Mouse (Mus musculus): ENCODE data around the gene Akap5.

Akap5 gene

DNA sequence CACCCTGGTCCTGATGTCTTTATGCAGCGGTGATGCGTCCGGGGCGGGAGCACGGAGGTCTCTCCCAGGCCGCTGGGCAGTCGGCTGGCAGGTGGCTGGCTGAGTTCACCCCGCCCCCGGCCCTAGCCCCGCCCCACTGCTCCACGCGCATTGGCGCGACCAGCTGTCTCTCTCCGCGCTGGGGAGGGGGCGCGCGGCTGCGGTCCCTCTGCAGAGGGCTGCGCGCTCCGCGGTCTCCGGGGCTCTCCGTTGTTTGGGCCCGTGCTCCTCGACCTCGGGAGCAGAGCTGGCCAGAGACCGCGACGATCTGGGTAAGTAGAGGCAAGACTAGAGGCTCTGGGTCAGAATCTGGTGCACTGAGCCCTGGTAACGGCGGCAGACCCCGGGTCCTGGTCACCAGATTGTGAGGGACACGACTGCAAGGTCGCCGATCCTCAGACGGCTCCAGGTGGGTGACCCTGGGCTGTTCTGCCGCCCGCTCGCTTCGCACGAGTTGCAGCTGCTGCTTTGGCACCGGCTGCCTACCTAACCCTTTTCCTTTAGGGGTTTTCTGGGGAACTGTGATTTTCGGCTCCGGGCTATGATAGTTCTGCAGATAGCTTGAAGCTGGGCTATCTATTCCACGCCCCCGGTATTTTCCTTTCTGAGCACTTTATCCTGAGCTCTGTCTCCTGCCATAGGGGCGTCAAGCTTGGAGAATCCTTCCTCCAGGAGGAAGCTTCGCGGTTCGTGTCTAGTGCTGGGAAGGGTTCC, at the start of gene Akap5:
Akap5 (plus strand) TSS at position 213 of the 753 bp plus-strand sequence.
- DNase-seq = peak; percentile 65

DNA sequence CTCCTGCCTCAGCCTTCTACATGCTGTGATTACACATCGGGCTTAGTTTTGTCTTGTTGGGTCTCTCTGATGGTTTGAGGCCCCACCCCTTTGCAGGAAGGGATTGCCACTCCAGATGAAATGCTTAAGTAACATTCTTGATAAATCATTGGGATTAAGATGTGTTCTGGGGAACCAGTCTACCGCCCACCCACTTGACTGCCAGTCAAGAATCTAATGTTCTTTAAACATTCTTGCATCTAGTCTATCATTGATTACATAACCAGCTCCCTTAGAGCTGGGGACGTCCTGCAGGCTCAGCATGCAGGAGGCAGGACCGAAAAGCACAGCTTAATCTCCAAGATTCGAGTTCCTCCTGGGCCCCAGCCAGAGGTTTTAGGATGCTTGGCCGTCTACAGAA, 46.5 kb upstream of the Akap5 start:
- DNase-seq = no peak

- DNase-seq = no peak
Observed at GRCm38 (mm10) chr12:76280556-76280955, 44.1 kb upstream of the Akap5 start.

- no peak for DNase-seq
Observed at GRCm38 (mm10) chr12:76281111-76281660, 43.5 kb upstream of the Akap5 start.

GRCm38 (mm10) chr12:76282132-76282531, 42.6 kb upstream of the Akap5 start:
- DNase-seq = no peak

- DNase-seq = no peak
Observed at GRCm38 (mm10) chr12:76282532-76283173, 42.0 kb upstream of the Akap5 start.

DNA sequence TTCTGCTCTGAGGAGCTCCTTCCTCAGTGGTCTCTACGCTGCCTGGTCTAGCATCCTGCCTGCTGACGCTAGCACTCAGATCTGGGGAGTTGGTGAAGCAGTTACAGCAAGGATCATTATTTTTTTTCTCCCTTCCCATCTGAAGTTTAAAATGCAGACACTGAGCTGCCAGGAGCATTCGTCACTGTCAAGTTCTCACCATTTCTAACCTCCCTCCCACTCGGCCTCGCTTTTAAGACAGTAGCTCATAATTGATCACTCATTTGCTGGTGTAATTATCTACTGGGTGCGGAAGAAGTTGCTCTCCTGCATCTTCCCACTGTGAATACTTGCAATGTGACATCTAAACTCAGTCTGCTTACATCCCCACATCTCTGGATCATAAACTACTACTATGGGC, 39.3 kb upstream of the Akap5 start:
- no peak for DNase-seq

- DNase-seq = no peak
Observed at GRCm38 (mm10) chr12:76287986-76288385, 36.7 kb upstream of the Akap5 start.

DNA sequence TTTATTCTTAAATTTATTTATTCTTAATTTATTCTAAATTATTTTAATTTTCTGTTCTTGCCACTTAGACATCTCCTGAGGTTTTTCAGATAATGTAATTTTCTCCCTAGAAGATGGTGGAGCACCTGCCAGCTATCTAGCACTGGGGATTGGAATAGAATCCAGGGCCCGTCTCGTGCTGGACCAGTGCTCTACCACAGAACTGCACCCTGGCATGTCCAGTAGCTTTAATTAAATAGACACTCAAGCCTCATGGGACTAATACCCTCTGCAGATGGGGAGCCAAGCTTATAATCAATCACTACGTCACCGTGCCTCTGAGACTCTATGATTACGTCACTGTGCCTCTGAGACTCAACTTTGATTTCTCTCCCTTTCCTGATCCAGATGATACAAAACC, 36.2 kb upstream of the Akap5 start:
- DNase-seq = no peak

DNA sequence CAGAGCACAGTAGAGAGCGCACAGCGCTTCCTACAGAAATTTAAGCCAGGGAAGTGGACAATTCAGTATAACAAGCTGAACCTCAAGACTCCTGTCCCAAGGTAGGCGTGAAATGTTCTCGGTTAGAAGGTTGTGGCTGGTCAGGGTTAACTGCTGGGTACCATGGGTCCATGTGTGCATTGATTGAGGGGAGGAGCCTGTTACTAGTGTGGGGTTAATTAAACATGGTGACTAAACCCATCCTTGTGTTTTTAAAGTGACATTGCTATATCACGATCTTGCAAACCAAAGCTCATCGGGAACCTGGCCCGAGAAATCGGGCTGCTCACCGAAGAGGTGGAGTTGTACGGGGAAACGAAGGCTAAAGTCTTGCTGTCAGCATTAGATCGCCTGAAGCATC, 35.3 kb upstream of the Akap5 start:
- DNase-seq = no peak

DNA sequence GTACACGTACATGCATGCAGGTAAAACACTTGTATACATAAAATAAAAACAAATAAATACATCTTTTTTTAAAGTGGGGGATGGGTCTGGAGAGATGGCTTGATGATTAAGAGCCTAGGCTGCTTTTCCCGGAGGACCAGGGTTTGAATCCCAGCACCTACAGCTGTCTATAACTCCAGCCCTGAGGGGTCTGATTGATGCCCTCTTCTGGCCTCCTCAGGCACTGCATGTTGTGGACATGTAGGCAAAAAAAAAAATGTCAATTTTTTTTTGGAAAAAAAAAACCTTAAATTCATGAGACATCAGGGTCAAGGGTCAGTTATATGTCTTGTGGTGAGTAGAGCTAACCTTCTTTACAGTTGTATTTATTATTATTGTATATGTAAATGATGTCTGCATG, 34.4 kb upstream of the Akap5 start:
- DNase-seq = no peak

- peak; percentile 84 for DNase-seq
Observed at GRCm38 (mm10) chr12:76293192-76293591, 31.5 kb upstream of the Akap5 start.

- no peak for DNase-seq
Observed at GRCm38 (mm10) chr12:76297830-76298229, 26.9 kb upstream of the Akap5 start.

DNA sequence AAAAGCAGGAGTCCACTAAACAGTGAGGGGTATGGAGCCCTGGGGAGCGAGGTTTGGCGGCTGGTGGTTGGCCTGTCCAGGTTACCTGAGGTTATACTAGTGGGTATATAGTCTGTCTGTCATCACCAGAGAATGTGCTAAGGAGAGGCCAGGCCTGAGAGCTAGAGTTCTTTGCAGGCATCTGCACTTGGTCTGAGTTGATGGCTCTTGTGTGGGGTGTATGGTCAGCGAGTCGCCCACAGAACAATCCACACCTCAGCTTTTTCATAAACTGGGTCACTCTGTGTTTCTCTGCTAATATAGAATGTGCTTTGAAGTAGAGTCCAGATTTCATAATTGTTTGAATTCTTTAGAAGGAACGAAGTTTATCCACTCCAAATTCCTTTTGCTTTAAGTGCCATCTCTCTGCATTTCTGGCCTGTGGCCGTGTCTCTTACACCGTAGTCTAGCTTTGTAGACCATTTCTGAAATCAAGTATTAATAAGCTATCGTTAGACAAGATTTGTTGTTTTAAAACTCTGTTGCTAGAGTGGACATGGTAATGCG, 25.3 kb upstream of the Akap5 start:
- peak; percentile 33 for DNase-seq

GRCm38 (mm10) chr12:76300367-76300766, 24.3 kb upstream of the Akap5 start:
- DNase-seq = no peak

- peak; percentile 49 for DNase-seq
Observed at GRCm38 (mm10) chr12:76303474-76303873, 21.2 kb upstream of the Akap5 start.

GRCm38 (mm10) chr12:76304199-76304598, 20.5 kb upstream of the Akap5 start:
- no peak for DNase-seq

- no peak for DNase-seq
Observed at GRCm38 (mm10) chr12:76305107-76305506, 19.6 kb upstream of the Akap5 start.

DNA sequence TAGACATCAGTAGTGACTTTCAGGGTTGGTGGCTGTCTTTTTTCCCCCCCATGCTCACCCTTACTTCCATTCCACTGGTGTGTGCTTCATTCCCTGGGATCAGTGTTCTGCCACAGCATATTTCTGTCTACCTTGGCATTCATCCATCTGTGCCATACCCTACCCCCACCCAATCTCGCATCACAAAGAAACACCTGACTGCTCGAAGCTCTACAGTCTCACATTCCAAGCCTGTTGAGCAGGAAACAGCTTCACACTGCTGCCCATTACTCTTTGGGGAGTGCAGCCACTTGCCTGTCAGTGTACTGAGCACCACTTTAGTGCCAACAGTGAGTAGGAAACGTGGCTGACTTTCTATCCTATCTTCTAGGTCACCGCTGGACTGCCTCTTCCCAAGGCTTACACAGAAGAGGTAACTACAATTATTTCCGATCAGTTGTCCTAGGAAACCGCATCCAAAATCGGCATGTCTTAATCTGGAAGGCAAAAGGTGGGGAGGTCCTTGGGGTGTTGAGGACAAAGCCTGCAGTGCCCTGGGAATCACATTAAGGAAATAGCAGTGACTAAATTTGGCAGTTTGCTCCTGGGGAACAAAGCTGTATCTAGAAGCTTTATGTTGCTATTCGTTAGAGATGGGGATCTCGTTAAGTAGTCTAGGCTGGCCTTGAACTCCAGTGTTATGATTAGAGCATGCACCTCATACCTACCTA, 17.7 kb upstream of the Akap5 start:
- DNase-seq = no peak

DNA sequence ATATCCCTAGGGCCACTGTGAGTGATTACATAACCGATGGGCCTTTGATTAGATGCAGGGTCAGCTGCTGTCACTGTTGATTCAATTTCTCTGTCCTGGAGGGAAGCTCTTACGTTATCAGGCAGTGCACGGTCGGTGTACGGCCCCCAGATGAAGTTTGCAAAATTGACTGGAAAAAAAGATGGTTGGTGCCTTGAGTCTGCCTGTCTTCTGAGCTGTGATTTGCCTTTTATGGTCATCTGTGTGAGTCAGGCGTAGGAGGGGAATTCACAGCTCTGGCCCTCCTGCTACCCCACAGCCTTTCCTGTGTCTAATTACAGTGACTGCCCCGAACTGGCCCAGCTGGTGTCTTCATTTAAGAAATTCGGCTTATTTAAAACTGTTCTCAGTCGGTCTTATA, 16.7 kb upstream of the Akap5 start:
- no peak for DNase-seq

GRCm38 (mm10) chr12:76308436-76308835, 16.3 kb upstream of the Akap5 start:
- DNase-seq = no peak

DNA sequence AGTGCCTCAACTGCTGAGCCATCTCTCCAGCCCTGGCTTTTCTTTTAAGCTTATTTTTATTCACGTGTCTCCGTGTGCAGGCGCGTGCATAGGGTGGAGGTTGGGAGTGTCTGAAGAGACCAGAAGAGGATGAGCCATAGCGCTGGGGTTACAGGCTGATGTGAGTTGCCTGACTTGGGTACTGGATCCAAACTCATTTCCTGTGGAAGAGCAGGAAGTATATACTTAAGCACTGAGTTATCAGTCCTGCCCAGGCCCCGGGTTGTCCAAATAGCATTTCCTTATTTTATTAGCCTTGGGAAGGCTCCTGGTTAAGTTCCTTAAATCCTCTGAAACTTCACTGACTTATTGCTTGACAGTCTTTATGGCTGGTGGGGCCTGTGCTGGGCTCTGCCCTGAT, 14.7 kb upstream of the Akap5 start:
- DNase-seq = peak; percentile 32

DNA sequence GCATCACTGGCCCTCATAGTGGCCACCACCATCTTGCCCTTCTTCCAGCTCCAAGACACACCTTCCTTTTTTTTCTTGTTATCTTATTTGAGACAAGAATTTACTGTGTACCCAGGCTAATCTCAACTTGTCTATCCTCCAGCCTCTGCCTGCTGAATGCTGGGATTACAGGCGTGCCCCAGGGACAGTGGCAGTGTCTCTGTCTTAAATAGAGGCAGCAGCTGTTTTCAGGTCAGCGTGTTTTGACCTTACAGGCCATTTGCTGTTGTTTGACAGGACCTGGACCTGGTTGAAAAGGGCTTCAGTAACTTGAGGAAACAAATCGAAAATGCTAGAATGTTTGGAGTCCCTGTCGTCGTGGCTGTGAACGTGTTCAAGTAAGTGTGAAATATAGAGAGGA, 14.1 kb upstream of the Akap5 start:
- DNase-seq = no peak

Measured in lung, postnatal 14 days (tissue).